Mouse (Mus musculus): Measurements from ENCODE around the gene Gnl1. TPM values are rescaled to one million over a fixed set of nuclear protein-coding genes. Genes with fewer than 3 reads are reported as not detected.
"Not testable (repeated sequence)": the region's sequence is repeated elsewhere in the genome, so short reads cannot be mapped to it uniquely, and the experiment has no call there.

Gnl1 gene
- total and polyA plus RNA-seq, 3 experiments = 15.9 to 33.4 (median 24.3) TPM

DNA sequence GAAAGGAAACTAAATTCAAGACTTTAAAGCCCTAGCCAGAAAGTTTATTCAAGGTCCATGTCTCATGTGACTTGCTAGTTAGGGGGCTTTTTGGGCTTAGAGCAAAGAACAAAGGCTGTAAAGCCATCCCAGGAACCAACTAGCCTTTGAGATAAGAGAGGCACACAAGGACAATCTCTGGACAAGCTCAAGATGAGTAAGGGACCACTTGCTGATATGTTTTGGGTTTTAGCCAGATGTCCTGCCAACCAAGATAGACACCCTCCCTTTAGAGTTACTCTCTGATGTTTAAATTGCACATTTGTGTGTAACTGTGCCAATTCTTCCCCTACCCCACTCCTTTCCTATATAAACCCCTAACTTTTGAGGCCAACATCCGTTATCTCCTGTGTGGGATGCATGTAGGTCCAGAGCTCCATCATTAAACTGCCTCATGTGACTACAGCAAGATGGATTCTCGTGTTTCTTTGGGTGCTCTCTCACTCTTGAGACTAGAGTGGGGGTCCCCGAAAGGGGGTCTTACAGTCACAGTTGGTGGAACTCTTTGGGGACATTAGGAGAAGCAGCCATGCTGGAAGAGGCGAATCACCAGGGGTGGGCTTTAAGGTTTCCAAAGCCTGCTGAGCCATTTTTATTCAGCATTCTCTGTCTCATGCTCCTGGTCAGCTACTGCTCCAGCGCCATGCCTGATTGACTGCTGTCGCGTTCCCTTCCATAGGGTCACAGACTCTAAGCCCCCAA is 49.4 kb downstream of the Gnl1 start:
- Histone ChIP-seq H3K4me2 (ENCODE audit: insufficient read depth, low read depth, poor library complexity, severe bottlenecking) (no peak overlapping the region), H3K4me3 (replicated peaks in 1 of 3; ENCODE audit: low read depth in 2 of 3, low read length in 2 of 3, poor library complexity in 1 of 3) (no peak overlapping the region), H3K4me1 (ENCODE audit: control insufficient read depth in 1 of 2, insufficient read depth in 2 of 2) (peaks cover 0 to 2% of the 10 kb centered on the region in 2 experiments; a peak in 2 of 4 replicates), H3K9me3 (replicated peaks; ENCODE audit: low read length) (peaks cover 18% of the 10 kb centered on the region), H3K9ac (ENCODE audit: insufficient read depth, low read depth) (no peak overlapping the region), H3K36me3 (replicated peaks in 1 of 2; ENCODE audit: control insufficient read depth in 1 of 2, insufficient read depth in 1 of 2, low read length in 1 of 2) (peaks cover 10 to 38% of the 10 kb centered on the region in 2 experiments), H3K27ac (ENCODE audit: insufficient read depth, low read depth) (no peak overlapping the region), H3K79me2 (replicated peaks; ENCODE audit: control insufficient read depth, extremely low read depth, insufficient read depth, poor library complexity, severe bottlenecking) (peaks cover 25% of the 10 kb centered on the region), H3K27me3 (replicated peaks) (no peaks in the 10 kb centered on the region)
- dilution Hi-C loops (cut with MboI; ENCODE audit: extremely low pct_ligation_motif_present, extremely low pct_unique_long_range_greater_than_20kb, low sequenced_read_pairs) (no loop called here), in situ Hi-C loops (cut with MboI; ENCODE audit: low pct_ligation_motif_present, low pct_unique_long_range_greater_than_20kb, low sequenced_read_pairs) (no loop called here)
- DNase-seq (ENCODE audit: extremely low read depth) = no peak
- no peak for TF ChIP-seq CHD2 (IDR thresholded peaks at IDR 0.05; ENCODE audit: low read length)
- TF ChIP-seq ZNF384 (IDR thresholded peaks at IDR 0.05; ENCODE audit: low read depth, low read length) = no peak

DNA sequence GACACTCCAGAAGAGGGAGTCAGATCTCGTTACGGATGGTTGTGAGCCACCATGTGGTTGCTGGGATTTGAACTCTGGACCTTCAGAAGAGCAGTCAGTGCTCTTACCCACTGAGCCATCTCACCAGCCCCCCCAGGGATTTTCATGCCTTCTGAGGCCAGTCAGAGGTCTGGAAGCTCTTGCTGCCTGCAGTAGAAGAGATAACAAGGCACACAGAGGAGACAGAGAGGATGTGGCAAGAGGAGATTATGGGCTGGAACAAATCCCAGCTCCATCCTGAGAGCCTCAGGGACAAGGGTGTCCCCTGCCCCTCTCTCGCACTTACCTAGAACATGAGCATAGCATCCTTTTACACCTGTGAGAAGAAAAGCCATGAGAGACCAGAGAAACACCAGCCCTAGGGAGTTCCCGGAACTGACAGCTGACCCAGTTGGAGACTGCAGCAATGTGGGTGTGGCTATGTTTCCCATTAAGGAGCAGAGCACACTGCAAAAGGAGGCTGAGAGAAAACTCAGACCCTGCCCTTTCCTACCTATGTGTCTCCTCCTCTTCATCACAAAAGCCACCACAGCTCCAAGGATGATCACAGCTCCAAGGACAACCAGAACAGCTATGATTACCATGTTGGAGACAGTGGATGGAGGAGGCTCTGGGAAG is 50.5 kb downstream of the Gnl1 start:
- H3K9me3 ChIP-seq (replicated peaks; ENCODE audit: low read length) = peaks cover 17% of the 10 kb centered on the region
- H3K4me2 ChIP-seq (ENCODE audit: insufficient read depth, low read depth, poor library complexity, severe bottlenecking); H3K4me3 ChIP-seq (replicated peaks in 1 of 3; ENCODE audit: low read depth in 2 of 3, low read length in 2 of 3, poor library complexity in 1 of 3); dilution Hi-C loops (cut with MboI; ENCODE audit: extremely low pct_ligation_motif_present, extremely low pct_unique_long_range_greater_than_20kb, low sequenced_read_pairs); DNase-seq (ENCODE audit: extremely low read depth); H3K27me3 ChIP-seq (replicated peaks); H3K27ac ChIP-seq (ENCODE audit: insufficient read depth, low read depth); H3K4me1 ChIP-seq (ENCODE audit: control insufficient read depth in 1 of 2, insufficient read depth in 2 of 2); H3K9ac ChIP-seq (ENCODE audit: insufficient read depth, low read depth): not testable (repeated sequence)
- in situ Hi-C loops (cut with MboI; ENCODE audit: low pct_ligation_motif_present, low pct_unique_long_range_greater_than_20kb, low sequenced_read_pairs) = loop anchor here (10.0 kb wide), 1 partner anchor 85 kb away; no protein-coding TSS in a partner anchor
- H3K36me3 ChIP-seq (replicated peaks in 1 of 2; ENCODE audit: control insufficient read depth in 1 of 2, insufficient read depth in 1 of 2, low read length in 1 of 2) = peaks cover 10 to 28% of the 10 kb centered on the region in 2 experiments
- peaks cover 16% of the 10 kb centered on the region for H3K79me2 ChIP-seq (replicated peaks; ENCODE audit: control insufficient read depth, extremely low read depth, insufficient read depth, poor library complexity, severe bottlenecking)

DNA sequence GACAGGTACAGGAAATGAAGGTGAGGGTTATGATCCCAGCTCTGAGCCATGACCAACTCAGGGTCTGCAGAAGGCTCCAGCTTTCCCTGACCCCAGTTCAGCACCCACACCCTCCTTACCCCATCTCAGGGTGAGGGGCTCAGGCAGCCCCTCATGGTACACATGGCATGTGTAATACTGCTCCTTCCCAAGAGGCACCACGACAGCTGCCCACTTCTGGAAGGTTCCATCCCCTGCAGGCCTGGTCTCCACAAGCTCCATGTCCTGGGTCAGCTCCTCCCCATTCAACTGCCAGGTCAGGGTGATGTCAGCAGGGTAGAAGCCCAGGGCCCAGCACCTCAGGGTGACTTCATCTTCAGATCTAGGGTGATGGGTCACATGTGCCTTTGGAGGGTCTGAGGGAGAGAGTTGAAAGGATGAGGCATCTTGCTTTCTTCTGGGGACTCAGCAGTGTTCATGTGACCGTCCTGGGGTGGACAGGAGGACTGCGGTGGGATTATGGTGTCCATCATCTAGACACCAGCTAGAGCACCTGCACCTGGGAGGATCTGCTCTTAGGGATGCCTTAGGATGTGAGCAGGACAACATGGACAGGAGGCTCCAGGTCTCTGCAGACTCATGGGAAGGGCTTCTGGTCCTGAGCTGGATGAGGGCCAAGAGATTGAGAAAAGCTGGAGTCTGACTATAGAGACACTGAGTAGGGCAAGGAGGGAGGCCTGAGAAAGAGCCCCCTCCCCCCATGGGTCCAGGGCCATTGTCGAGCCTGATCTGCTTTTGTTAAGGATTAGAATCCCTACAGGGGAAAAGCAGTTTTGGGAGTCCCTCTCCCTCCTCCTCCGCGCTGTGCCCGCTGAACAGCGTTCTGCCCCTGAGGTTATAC is 51.3 kb downstream of the Gnl1 start:
- in situ Hi-C loops (cut with MboI; ENCODE audit: low pct_ligation_motif_present, low pct_unique_long_range_greater_than_20kb, low sequenced_read_pairs) = loop anchor here (10.0 kb wide), 1 partner anchor 84 kb away; no protein-coding TSS in a partner anchor
- H3K27ac ChIP-seq (ENCODE audit: insufficient read depth, low read depth); H3K9ac ChIP-seq (ENCODE audit: insufficient read depth, low read depth): not testable (repeated sequence)

More for the DNA sequence above, 51.3 kb downstream of the Gnl1 start:
- peaks cover 7 to 23% of the 10 kb centered on the region in 2 experiments for H3K36me3 ChIP-seq (replicated peaks in 1 of 2; ENCODE audit: control insufficient read depth in 1 of 2, insufficient read depth in 1 of 2, low read length in 1 of 2)
- H3K4me1 ChIP-seq (ENCODE audit: control insufficient read depth in 1 of 2, insufficient read depth in 2 of 2); dilution Hi-C loops (cut with MboI; ENCODE audit: extremely low pct_ligation_motif_present, extremely low pct_unique_long_range_greater_than_20kb, low sequenced_read_pairs); DNase-seq (ENCODE audit: extremely low read depth); H3K27me3 ChIP-seq (replicated peaks); H3K4me2 ChIP-seq (ENCODE audit: insufficient read depth, low read depth, poor library complexity, severe bottlenecking): not testable (repeated sequence)
- peaks cover 14% of the 10 kb centered on the region for H3K9me3 ChIP-seq (replicated peaks; ENCODE audit: low read length)
- H3K4me3 ChIP-seq (replicated peaks in 1 of 3; ENCODE audit: low read depth in 2 of 3, low read length in 2 of 3, poor library complexity in 1 of 3) = peak overlapping the region in 1 of 3 experiments; percentile 40
- peaks cover 14% of the 10 kb centered on the region; the same call in 1 of the 2 replicates for H3K79me2 ChIP-seq (replicated peaks; ENCODE audit: control insufficient read depth, extremely low read depth, insufficient read depth, poor library complexity, severe bottlenecking)
